Mouse (Mus musculus) layer of hippocampus, adult 8-10 months (tissue): Measurements from ENCODE around the gene Grb14. TPM values are rescaled to one million over a fixed set of nuclear protein-coding genes. Genes with fewer than 3 reads are reported as not detected.

Experiments
- DNase-seq, 2 experiments: peaks; one replicate each; pipeline ENCODE4 v3.0.0; 2022; ENCODE audit warnings: low spot score in 2 of 2
- total RNA-seq, 4 experiments: library from RNA; stranded (reverse); gene quantifications; 2 replicates each; pipeline ENCODE4 v1.2.4; 2022

Gene Grb14
- total RNA-seq, 4 experiments from 2014 or later, result 35.7 to 39.5 (median 38.1) TPM

DNA sequence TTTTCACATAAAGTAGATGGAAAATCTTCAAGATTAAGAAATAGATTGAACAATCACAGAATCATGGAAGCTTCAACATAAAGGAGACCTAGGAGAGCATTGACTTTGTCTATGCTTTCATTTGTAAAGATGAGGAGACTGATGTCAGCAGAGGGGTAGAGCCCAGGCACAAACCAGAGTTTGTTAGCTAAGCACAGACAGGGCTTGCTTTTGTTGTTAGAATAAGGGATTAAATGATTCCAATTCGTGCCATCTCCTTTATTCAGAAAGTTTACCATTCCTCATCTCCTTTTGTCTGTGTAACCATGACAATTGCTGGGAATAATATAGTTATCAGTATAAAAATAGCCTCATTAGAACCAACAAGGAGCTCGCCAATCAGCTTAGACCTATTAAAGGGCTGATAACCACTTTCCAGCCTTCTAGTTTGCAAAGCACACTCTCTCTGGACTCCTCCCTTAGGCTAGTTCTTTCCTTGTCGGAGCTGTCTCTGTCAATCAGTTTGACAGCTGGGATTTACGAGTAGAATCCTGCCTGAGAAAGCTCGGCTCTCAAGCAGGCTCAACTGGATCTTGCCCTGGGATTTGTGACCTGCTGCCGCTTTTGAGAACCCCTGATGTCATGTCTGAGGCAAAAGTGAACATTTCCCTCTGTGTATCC is 137.6 kb downstream of the Grb14 start:
- no peak for DNase-seq

DNA sequence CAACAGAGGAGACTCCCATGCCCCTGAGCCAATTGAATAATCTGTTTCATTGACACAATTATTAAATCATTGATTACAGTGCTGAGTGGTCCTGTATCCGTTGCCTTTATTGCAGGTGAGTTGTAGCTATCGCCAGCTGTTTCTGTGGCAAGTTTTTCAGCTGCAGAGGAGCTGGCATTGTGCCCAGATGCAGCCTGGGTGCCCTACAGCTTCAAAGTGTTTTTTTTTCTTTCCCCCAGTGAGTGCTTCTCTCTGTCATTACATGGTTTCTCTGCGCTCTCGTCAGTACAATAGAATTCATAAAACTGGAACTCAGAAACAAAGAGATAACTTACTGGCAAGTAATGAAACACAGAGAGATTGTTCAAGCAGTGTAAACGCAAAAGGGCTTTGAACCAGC is 139.1 kb downstream of the Grb14 start:
- DNase-seq, result no peak

DNA sequence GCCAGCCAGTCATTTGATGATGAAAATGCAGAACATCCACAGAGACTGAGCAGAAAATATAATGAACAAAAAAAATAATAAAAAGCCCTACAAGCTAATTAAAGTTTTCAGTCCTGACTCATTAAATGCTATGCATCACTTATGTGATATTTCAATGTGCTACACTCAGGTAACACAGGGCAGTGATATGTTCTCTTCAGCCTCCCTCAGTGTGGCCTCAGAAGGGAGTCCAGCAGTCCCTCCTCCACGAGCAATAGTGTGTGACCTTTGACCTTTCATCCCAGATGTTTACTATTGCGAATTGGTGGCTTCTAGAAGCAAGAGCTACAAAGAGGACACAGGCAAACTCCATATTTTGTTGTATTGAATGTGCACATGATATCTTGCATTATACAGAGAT is 146.5 kb downstream of the Grb14 start:
- DNase-seq, result no peak

Other genes with a start within 250 kb of the Grb14 start
- 10 to 100 TPM; 10.6 to 12.1 (median 10.7) TPM for gene Cobll1, start 214.4 kb upstream of the Grb14 start, total RNA-seq